Mouse (Mus musculus): ENCODE results near the gene Npnt.

GRCm38 (mm10) chr3:132905224-132905930, 44.7 kb downstream of the Npnt start:
- no peak for TF ChIP-seq CTCF (IDR thresholded peaks at IDR 0.05; ENCODE audit: low read depth, low read length)
- TF ChIP-seq POLR2A (IDR thresholded peaks at IDR 0.05; ENCODE audit: borderline replicate concordance, low read depth, low read length) = no peak

All from bone marrow macrophage, adult 2 months (primary cell).